Mouse (Mus musculus): ENCODE measurements around the gene Lmtk3.

GRCm38 (mm10) chr7:45783511-45784091 is at the start of gene Lmtk3:
- TF ChIP-seq POLR2A (IDR thresholded peaks at IDR 0.05; ENCODE audit: low read depth, low read length): peak; percentile 28; the same call in 1 of the 2 replicates
- no peak for TF ChIP-seq KAT2A (IDR thresholded peaks at IDR 0.05; ENCODE audit: insufficient replicate concordance, low read length)
